ENCODE assay signal across 20 mouse cellular contexts in the genomic region with DNA sequence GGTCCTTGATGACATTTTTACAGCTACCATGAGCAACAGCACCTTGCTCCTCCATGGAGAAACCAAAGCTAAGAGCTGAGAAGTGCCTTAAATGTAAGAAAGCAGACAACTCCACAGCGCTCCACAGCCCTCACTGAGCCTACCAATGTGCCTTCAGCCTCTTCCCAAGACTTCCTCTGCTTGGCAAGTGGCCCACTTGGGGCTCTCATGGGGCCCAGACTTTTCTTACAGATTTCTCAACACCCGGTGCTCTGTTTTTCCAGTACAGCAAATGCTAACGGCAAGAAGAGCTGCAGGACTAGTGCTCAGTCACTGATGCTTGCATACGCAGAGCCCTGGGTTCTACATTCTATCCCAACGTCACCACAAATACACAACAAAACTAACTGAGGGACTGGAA. TPM values are rescaled to one million over a fixed set of nuclear protein-coding genes. Genes with fewer than 3 reads are reported as not detected.
"Had no signal": no experiment of that assay in that cellular context is flagged by ENCODE, and none has a peak within 500 bp of the region (broad histone marks: within the 10 kb centered on the region; RNA-seq: fewer than 3 reads in every experiment).

No protein-coding gene starts in this region.

- H3K27ac ChIP-seq: kidney, postnatal 0 days; layer of hippocampus, adult 2 months; left cerebral cortex, adult 2 months; liver, embryonic 14.5 days; macrophage; midbrain, embryonic 12.5 days; midbrain, embryonic 15.5 days; neural tube, embryonic 12.5 days; neural tube, embryonic 15.5 days; stomach, postnatal 0 days had no signal

- ATAC-seq: midbrain, embryonic 15.5 days had no signal

- H3K9ac ChIP-seq: liver, embryonic 14.5 days; midbrain, embryonic 12.5 days; midbrain, embryonic 15.5 days; neural tube, embryonic 12.5 days; neural tube, embryonic 15.5 days had no signal

- DNase-seq: kidney, postnatal 25 days; layer of hippocampus, adult 9-11 months; lung, adult 18-20 months; right cerebral cortex, adult 18-20 months; right cerebral cortex, postnatal 14 days; right cerebral cortex, postnatal 4 days; thymus, adult 2 months; thymus, postnatal 14 days; thymus, postnatal 4 days had no signal

- H3K4me3 ChIP-seq: layer of hippocampus, adult 2 months; left cerebral cortex, adult 2 months; midbrain, embryonic 12.5 days; midbrain, embryonic 15.5 days; neural tube, embryonic 12.5 days; neural tube, embryonic 15.5 days had no signal

- H3K4me1 ChIP-seq: midbrain, embryonic 12.5 days; midbrain, embryonic 15.5 days; neural tube, embryonic 12.5 days; neural tube, embryonic 15.5 days had no signal

- H3K9me3 ChIP-seq: midbrain, embryonic 12.5 days; midbrain, embryonic 15.5 days; neural tube, embryonic 12.5 days; neural tube, embryonic 15.5 days had no signal

- H3K4me2 ChIP-seq: midbrain, embryonic 12.5 days; midbrain, embryonic 15.5 days; neural tube, embryonic 12.5 days; neural tube, embryonic 15.5 days had no signal

- H3K27me3 ChIP-seq: midbrain, embryonic 12.5 days; midbrain, embryonic 15.5 days; neural tube, embryonic 12.5 days; neural tube, embryonic 15.5 days had no signal

RNA-seq across cellular contexts. Expression of a gene that starts 29.5 kb away (rescaled TPM):
- polyA plus RNA-seq: kidney, postnatal 0 days; large intestine, adult 2 months; macrophage had no signal

RNA-seq across cellular contexts. Expression of a gene that starts 34.4 kb away (rescaled TPM):
- polyA plus RNA-seq: macrophage had no signal
